Mouse (Mus musculus) brain, embryonic 14.5 days (tissue): ENCODE measurements around the gene Camta1.

Source experiments
- CTCF ChIP-seq: fragments of 200-500 bp; IDR thresholded peaks from 2 replicates; pipeline ENCODE4 v1.5.1; 2012; ENCODE audit warnings: inconsistent platforms, mild to moderate bottlenecking, moderate library complexity, borderline replicate concordance; ENCODE audit not compliant: insufficient read depth, insufficient read length; ENCODE audit errors: extremely low read depth
- POLR2A ChIP-seq: fragments of 200-500 bp; IDR thresholded peaks from 2 replicates; pipeline ENCODE4 v1.6.1; 2012; ENCODE audit warnings: mild to moderate bottlenecking, inconsistent platforms, borderline replicate concordance; ENCODE audit not compliant: poor library complexity, insufficient read depth, insufficient read length, severe bottlenecking; ENCODE audit errors: extremely low read depth

- TF ChIP-seq CTCF, result no peak
- no peak for TF ChIP-seq POLR2A
Measured at GRCm38 (mm10) chr4:151242751-151243150, 618.9 kb downstream of the Camta1 start.
